Mouse (Mus musculus) liver, adult 2 months (tissue): ENCODE measurements at regions not wholly inside any gene's neighbourhood (a gene's known extent, or its start where the extent isn't known, plus 50 kb on each side); places are given as distances from the start of the nearest gene placed in this dataset.

Experiments used
- CTCF ChIP-seq: fragments of 200-500 bp; IDR thresholded peaks from 2 replicates; pipeline ENCODE4 v1.5.1; 2011; ENCODE audit warnings: low read depth, low read length, control low read depth
- POLR2A ChIP-seq: fragments of 200-500 bp; IDR thresholded peaks from 2 replicates; pipeline ENCODE4 v1.6.1; 2011; ENCODE audit warnings: low read length, control low read depth; ENCODE audit not compliant: insufficient read depth; ENCODE audit errors: extremely low read depth

GRCm38 (mm10) chr6:100450108-100450507 is 162.8 kb upstream of the Rybp start:
- TF ChIP-seq CTCF (no peak), POLR2A (no peak)
